Mouse (Mus musculus): ENCODE measurements around the gene Pacsin1.
A peak's percentile ranks its signal among the peaks of the same experiment; 100 is the strongest.

DNA sequence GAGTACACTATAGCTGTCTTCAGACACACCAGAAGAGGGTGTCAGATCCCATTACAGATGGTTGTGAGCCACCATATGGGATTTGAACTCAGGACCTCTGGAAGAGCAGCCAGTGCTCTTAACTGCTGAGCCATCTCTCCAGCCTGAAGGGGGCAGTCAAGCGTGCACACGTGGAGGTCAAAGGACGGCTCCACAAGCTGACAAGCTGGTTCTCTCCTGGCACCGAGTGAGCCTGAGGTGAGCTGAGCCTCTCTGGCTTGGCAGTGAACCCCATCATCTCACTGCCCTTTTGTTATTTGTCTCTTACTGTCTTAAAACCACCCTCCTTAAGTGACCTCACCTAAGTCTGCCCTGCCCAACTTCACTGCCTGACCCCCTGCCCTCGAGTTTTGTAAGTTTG, 27.9 kb upstream of the Pacsin1 start:
- TF ChIP-seq POLR2A (IDR thresholded peaks at IDR 0.05; ENCODE audit: low read depth, low read length) (no peak), CTCF (conservative IDR thresholded peaks at IDR 0.05; ENCODE audit: insufficient read depth, insufficient read length, low read depth, low read length) (peak; percentile 46)
